16 mouse cellular contexts compared by ENCODE assay signal in genomic region chr13:106754216-106754615, GRCm38 (mm10).
"Had no signal": no experiment of that assay in that cellular context is flagged by ENCODE, and none has a peak within 500 bp of the region (broad histone marks: within the 10 kb centered on the region; RNA-seq: fewer than 3 reads in every experiment).

No protein-coding gene starts in this region.

- H3K4me1 ChIP-seq: neural tube, embryonic 13.5 days; neural tube, embryonic 15.5 days; stomach, embryonic 15.5 days had no signal

- DNase-seq: retina, postnatal 1 day; right cerebral cortex, adult 18-20 months; right cerebral cortex, postnatal 14 days; right cerebral cortex, postnatal 25 days; right cerebral cortex, postnatal 4 days; spleen, adult 18-20 months; thymus, adult 18-20 months; thymus, adult 2 months; thymus, postnatal 14 days; thymus, postnatal 25 days; thymus, postnatal 36 days; thymus, postnatal 4 days had no signal

- H3K27me3 ChIP-seq: neural tube, embryonic 13.5 days; neural tube, embryonic 15.5 days; stomach, embryonic 15.5 days had no signal

- H3K27ac ChIP-seq: neural tube, embryonic 13.5 days; neural tube, embryonic 15.5 days; stomach, embryonic 15.5 days; stomach, postnatal 0 days had no signal

- H3K4me3 ChIP-seq: neural tube, embryonic 13.5 days; neural tube, embryonic 15.5 days; stomach, embryonic 15.5 days had no signal

- H3K9ac ChIP-seq: neural tube, embryonic 13.5 days; neural tube, embryonic 15.5 days; stomach, embryonic 15.5 days had no signal

- H3K36me3 ChIP-seq: neural tube, embryonic 13.5 days; neural tube, embryonic 15.5 days; stomach, embryonic 15.5 days had no signal

- H3K9me3 ChIP-seq: neural tube, embryonic 13.5 days; neural tube, embryonic 15.5 days; stomach, embryonic 15.5 days had no signal

- H3K4me2 ChIP-seq: neural tube, embryonic 13.5 days; neural tube, embryonic 15.5 days; stomach, embryonic 15.5 days had no signal
